Mouse (Mus musculus) liver, postnatal 0 days (tissue): ENCODE measurements around the gene Ano1. TPM values are rescaled to one million over a fixed set of nuclear protein-coding genes. Genes with fewer than 3 reads are reported as not detected.

Experiments used
- ATAC-seq: fragments of 200-750 bp; cut with Nextera tagmentation; 2 replicates; pipeline ENCODE4 v1.8.0; 2017; ENCODE audit warnings: mild to moderate bottlenecking, moderate library complexity
- DNase-seq: peaks from one replicate; pipeline ENCODE4 v3.0.0-alpha.2; 2016
- H3K27ac ChIP-seq: fragments of 300-500 bp; sonication (generic); 2 replicates; pipeline ENCODE4 v1.5.1; 2014; ENCODE audit warnings: antibody characterized with exemption, moderate library complexity, mild to moderate bottlenecking, low read depth
- H3K27me3 ChIP-seq: fragments of 300-500 bp; sonication (generic); 2 replicates; pipeline ENCODE4 v1.6.1; 2014; ENCODE audit warnings: low read length, control low read depth, mixed read lengths; ENCODE audit not compliant: insufficient read depth
- H3K36me3 ChIP-seq: fragments of 300-500 bp; sonication (generic); replicated peaks from 2 replicates; pipeline ENCODE4 v1.6.1; 2014; ENCODE audit warnings: mild to moderate bottlenecking, control low read depth, low read length, moderate library complexity, mixed read lengths; ENCODE audit not compliant: insufficient read depth
- H3K4me1 ChIP-seq: fragments of 300-500 bp; sonication (generic); 2 replicates; pipeline ENCODE4 v1.6.1; 2014; ENCODE audit warnings: antibody characterized with exemption, mild to moderate bottlenecking, control low read depth; ENCODE audit not compliant: insufficient read depth
- H3K4me2 ChIP-seq: fragments of 300-500 bp; sonication (generic); 2 replicates; pipeline ENCODE4 v1.6.1; 2014; ENCODE audit warnings: low read depth, mild to moderate bottlenecking, low read length, moderate library complexity, mixed read lengths
- H3K4me3 ChIP-seq: fragments of 300-500 bp; sonication (generic); 2 replicates; pipeline ENCODE4 v1.5.1; 2014; ENCODE audit warnings: low read depth, low read length
- H3K9ac ChIP-seq: fragments of 300-500 bp; sonication (generic); replicated peaks from 2 replicates; pipeline ENCODE4 v1.6.1; 2014; ENCODE audit warnings: mild to moderate bottlenecking, moderate library complexity
- H3K9me3 ChIP-seq: fragments of 300-500 bp; sonication (generic); 2 replicates; pipeline ENCODE4 v1.6.1; 2016; ENCODE audit warnings: mild to moderate bottlenecking, control low read depth, low read length, mixed read lengths
- CTCF ChIP-seq: sonication (generic); IDR thresholded peaks from 2 replicates; pipeline ENCODE4 v1.5.1; 2016; ENCODE audit warnings: antibody characterized with exemption, low read depth
- EP300 ChIP-seq: IDR thresholded peaks from 2 replicates; pipeline ENCODE4 v1.6.1; 2016; ENCODE audit warnings: antibody characterized with exemption, low read depth, mild to moderate bottlenecking
- WGBS: fragments of 180-500 bp; shearing (Covaris S2); extraction: QIAGEN DNeasy Blood & Tissue Kit; methylation state at CpG from one replicate; pipeline ENCODE4 v1.1.7; 2014; ENCODE audit not compliant: insufficient replicate concordance; 5-methylcytosine and 5-hydroxymethylcytosine counted together
- polyA plus RNA-seq: library from polyadenylated mRNA; unstranded; fragments of >200 nt; fragmentation: Nextera tagmentation; extraction: Ambion mirVana; gene quantifications from 2 replicates; pipeline ENCODE4 v1.2.1, GENCODE M21; 2015

Ano1 gene
- polyA plus RNA-seq, 1 experiment from 2014 or later = 1.1 TPM

- ATAC-seq (no peak), DNase-seq (no peak)
- no peak overlapping the region for H3K27ac ChIP-seq
- H3K4me1 ChIP-seq = no peaks in the 10 kb centered on the region
- H3K36me3 ChIP-seq = no peaks in the 10 kb centered on the region
- WGBS = 34% methylated on average over 7 of the region's 7 CpGs
- H3K9me3 ChIP-seq = no peaks in the 10 kb centered on the region
- no peak overlapping the region for H3K4me3 ChIP-seq
- no peaks in the 10 kb centered on the region for H3K27me3 ChIP-seq
- H3K9ac ChIP-seq = no peak overlapping the region
- H3K4me2 ChIP-seq = no peak overlapping the region
- TF ChIP-seq CTCF (no peak), EP300 (no peak)
Measured at GRCm38 (mm10) chr7:144668603-144669278, 83.0 kb downstream of the Ano1 start.

- H3K9me3 ChIP-seq = no peaks in the 10 kb centered on the region
- no peak overlapping the region for H3K9ac ChIP-seq
- no peak for ATAC-seq
- H3K4me1 ChIP-seq = no peaks in the 10 kb centered on the region
- H3K4me2 ChIP-seq = no peak overlapping the region
- DNase-seq = no peak
- no peaks in the 10 kb centered on the region for H3K27me3 ChIP-seq
- H3K4me3 ChIP-seq = no peak overlapping the region
- TF ChIP-seq EP300 (no peak), CTCF (no peak)
- no peaks in the 10 kb centered on the region for H3K36me3 ChIP-seq
- H3K27ac ChIP-seq = no peak overlapping the region
- WGBS = 85% methylated on average over 6 of the region's 6 CpGs
Measured at GRCm38 (mm10) chr7:144667091-144667490, 84.7 kb downstream of the Ano1 start.

GRCm38 (mm10) chr7:144665585-144665984 is 86.2 kb downstream of the Ano1 start:
- no peaks in the 10 kb centered on the region for H3K4me1 ChIP-seq
- H3K9me3 ChIP-seq = no peaks in the 10 kb centered on the region

GRCm38 (mm10) chr7:144663566-144663965 is 88.2 kb downstream of the Ano1 start:
- H3K4me1 ChIP-seq = no peaks in the 10 kb centered on the region
- ATAC-seq (no peak), DNase-seq (no peak)
- H3K27ac ChIP-seq = no peak overlapping the region
- WGBS = 55% methylated on average over 6 of the region's 6 CpGs
- TF ChIP-seq EP300 (no peak), CTCF (no peak)
- no peak overlapping the region for H3K4me3 ChIP-seq
- H3K9ac ChIP-seq = no peak overlapping the region
- no peaks in the 10 kb centered on the region for H3K27me3 ChIP-seq
- no peaks in the 10 kb centered on the region for H3K36me3 ChIP-seq
- no peak overlapping the region for H3K4me2 ChIP-seq
- no peaks in the 10 kb centered on the region for H3K9me3 ChIP-seq

More at GRCm38 (mm10) chr7:144665585-144665984, 86.2 kb downstream of the Ano1 start:
- Histone ChIP-seq H3K4me2 (no peak overlapping the region), H3K36me3 (no peaks in the 10 kb centered on the region), H3K27me3 (no peaks in the 10 kb centered on the region), H3K4me3 (no peak overlapping the region), H3K27ac (no peak overlapping the region), H3K9ac (no peak overlapping the region)
- TF ChIP-seq EP300 (no peak), CTCF (no peak)
- ATAC-seq (no peak), DNase-seq (no peak)
- 65% methylated on average over 3 of the region's 3 CpGs for WGBS

GRCm38 (mm10) chr7:144656261-144656967 is 95.4 kb downstream of the Ano1 start:
- WGBS = 79% methylated on average over 9 of the region's 9 CpGs
- no peak overlapping the region for H3K27ac ChIP-seq
- H3K4me3 ChIP-seq = no peak overlapping the region
- no peaks in the 10 kb centered on the region for H3K9me3 ChIP-seq
- no peak for TF ChIP-seq EP300
- no peak for TF ChIP-seq CTCF
- no peaks in the 10 kb centered on the region for H3K27me3 ChIP-seq
- no peak overlapping the region for H3K9ac ChIP-seq
- ATAC-seq (no peak), DNase-seq (no peak)
- H3K4me1 ChIP-seq = no peaks in the 10 kb centered on the region
- H3K4me2 ChIP-seq = no peak overlapping the region
- no peaks in the 10 kb centered on the region for H3K36me3 ChIP-seq

GRCm38 (mm10) chr7:144653681-144654425 is 97.9 kb downstream of the Ano1 start:
- TF ChIP-seq EP300 (no peak), CTCF (no peak)
- no peak for ATAC-seq
- H3K9ac ChIP-seq = no peak overlapping the region

More at GRCm38 (mm10) chr7:144653681-144654425, 97.9 kb downstream of the Ano1 start:
- DNase-seq = no peak
- Histone ChIP-seq H3K36me3 (no peaks in the 10 kb centered on the region), H3K4me1 (no peaks in the 10 kb centered on the region), H3K9me3 (no peaks in the 10 kb centered on the region), H3K4me3 (no peak overlapping the region), H3K27me3 (no peaks in the 10 kb centered on the region), H3K27ac (no peak overlapping the region), H3K4me2 (no peak overlapping the region)
- WGBS = 46% methylated on average over 10 of the region's 10 CpGs
